Mouse (Mus musculus) kidney, postnatal 10 days (tissue): ENCODE data around the gene Tnfaip2.
A peak's percentile ranks its signal among the peaks of the same experiment; 100 is the strongest.

ENCODE experiments used
- DNase-seq: peaks from one replicate; pipeline ENCODE4 v3.0.0; 2021; ENCODE audit warnings: mixed read lengths

The Tnfaip2 gene

DNA sequence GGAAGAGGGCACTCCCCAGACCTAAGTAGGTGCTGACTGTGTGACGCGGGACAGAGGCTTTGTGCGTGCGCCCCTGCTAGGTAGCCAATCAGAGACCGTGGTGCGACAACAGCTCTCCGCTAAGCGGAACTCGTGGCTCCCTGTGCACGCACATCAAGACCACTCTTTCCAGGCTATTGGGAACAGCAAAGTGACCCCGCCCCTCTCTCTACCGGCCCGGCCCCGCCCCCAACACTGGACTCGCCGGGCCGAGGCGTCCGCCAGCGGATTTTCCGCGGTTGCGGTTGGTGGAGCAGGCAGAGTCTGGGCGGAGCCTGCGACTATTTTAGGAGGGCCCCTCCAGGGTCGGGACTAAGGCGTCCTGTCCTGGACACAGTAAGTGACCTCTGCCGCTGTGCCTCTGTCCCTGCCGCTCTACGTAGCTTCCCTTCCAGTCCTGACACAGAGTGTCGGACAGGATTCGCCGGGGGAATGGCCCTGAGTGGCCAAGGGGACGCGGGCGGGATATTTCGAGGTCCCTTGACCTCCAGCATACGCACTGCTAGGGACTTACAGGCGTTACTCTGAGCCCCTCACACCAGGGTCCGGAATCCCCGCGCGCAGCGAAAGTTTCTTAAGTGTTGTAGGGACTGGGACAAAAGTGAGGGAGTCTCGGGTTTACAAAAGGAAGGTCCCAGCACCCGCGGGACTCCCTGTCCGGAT lies at the start of gene Tnfaip2:
Gene Tnfaip2 (plus strand): TSS at position 161 of the 702 bp plus-strand sequence.
- DNase-seq, result peak; percentile 93

GRCm38 (mm10) chr12:111394008-111394407 lies 48.3 kb upstream of the Tnfaip2 start:
- DNase-seq, result no peak

DNA sequence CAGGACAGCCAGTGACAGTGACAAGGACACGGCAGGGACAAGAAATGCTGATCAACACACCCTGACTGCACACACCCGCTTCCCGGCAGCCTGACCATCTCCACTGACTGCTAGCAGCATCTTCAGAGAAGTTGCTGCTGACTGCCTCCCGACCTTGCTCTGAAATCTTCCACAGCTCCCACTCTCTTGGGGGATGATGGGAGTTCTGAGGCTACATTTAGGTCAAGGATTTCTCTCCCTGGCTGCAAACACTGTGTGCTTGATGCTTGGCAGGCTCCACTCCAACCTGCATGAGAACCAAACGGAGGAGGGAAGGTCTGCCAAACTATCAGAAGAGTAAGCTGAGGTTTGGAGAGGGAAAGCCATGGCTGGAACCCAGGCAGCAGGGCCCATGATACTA lies 45.3 kb upstream of the Tnfaip2 start:
- no peak for DNase-seq

GRCm38 (mm10) chr12:111401454-111402184 lies 40.6 kb upstream of the Tnfaip2 start:
- DNase-seq, result peak; percentile 91

DNA sequence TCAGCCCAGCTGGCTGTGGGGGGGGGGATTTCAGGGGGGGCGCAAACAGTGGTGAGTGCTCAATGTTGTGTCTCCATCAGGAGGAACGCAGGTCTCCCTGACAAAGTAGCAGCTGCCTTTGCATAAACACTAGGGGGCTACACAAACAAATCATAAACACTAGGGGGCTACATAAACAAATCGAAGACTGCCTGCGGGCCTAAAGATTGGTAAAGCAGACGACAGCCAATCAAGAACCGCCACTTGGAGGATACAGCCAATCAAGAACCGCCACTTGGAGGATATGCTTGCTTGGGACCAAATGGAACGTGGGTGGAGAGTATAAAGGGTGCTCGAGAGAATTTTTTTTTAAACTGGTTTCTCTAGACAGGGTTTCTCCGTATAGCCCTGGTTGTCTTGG lies 37.4 kb upstream of the Tnfaip2 start:
- DNase-seq, result no peak

- DNase-seq, result peak; percentile 55
Measured at GRCm38 (mm10) chr12:111406622-111407021, 35.6 kb upstream of the Tnfaip2 start, which contains the start of gene Lbhd2. Gene Lbhd2 (plus strand): TSS chr12:111406809.

- DNase-seq, result peak; percentile 20
Measured at GRCm38 (mm10) chr12:111409583-111409982, 32.7 kb upstream of the Tnfaip2 start.

DNA sequence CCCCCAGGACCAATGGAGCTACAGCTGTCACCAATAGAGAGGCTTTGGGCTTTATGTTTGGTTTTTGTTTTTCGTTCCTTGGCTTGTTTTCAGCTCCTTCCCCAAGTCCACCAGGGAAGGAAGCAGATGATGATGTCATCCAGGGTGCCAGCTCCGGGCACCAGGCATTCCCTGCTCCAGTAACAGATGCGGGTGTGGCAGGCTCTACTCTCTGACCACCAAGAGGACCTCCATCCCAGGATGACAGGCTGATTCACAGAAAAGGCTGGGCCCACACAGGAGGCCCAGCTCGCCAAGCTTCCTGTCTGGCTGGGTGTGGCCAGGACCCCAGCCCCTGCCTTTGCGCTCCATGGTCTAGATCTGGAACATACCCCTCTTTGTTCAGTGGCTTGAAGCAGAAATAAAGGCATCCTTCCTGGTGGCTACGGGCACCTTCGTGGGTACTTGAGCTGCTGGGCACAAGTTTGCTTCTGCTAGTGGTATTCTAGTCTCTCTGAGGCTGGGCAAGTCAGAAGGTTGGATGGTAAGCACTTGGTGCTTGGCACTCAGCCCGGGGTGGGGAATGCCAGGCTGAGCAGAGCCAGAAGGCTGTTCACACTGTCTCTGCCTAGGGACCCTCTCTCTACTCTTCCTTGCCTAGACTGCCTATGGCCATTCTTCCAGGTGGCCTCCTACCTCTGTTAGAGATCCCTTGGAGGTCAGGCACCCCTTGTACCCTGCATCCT lies 30.5 kb upstream of the Tnfaip2 start:
- DNase-seq, result no peak

- peak; percentile 62 for DNase-seq
Measured at GRCm38 (mm10) chr12:111412581-111413284, 29.5 kb upstream of the Tnfaip2 start.

- peak; percentile 95 for DNase-seq
Measured at GRCm38 (mm10) chr12:111413300-111413699, 29.0 kb upstream of the Tnfaip2 start.

GRCm38 (mm10) chr12:111416921-111417779 lies 25.1 kb upstream of the Tnfaip2 start, which contains the start of gene Exoc3l4:
Gene Exoc3l4 (plus strand): TSS chr12:111417017.
- peak; percentile 69 for DNase-seq

DNA sequence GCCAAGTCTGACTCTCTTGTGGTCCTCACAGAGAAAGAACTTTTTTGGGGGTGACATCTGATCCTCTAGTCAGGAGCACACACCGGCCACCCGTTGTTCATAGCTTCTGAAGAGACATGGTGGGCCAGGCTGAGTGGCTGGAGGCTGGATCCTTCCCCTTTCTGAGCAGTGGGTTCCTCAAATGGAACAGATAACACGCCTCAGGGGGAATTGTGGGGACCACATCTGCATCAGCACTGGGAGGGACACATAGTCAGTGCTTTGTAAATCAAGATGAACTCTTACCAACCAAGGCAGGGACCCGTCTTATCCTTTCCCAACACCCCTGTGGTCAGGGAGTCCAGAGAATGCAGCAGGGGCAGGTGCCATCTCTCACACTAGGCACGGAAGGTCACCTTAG lies 22.4 kb upstream of the Tnfaip2 start:
- no peak for DNase-seq

GRCm38 (mm10) chr12:111420946-111421709 lies 21.1 kb upstream of the Tnfaip2 start:
- peak; percentile 51 for DNase-seq

- DNase-seq, result no peak
Measured at GRCm38 (mm10) chr12:111422852-111423251, 19.4 kb upstream of the Tnfaip2 start.

DNA sequence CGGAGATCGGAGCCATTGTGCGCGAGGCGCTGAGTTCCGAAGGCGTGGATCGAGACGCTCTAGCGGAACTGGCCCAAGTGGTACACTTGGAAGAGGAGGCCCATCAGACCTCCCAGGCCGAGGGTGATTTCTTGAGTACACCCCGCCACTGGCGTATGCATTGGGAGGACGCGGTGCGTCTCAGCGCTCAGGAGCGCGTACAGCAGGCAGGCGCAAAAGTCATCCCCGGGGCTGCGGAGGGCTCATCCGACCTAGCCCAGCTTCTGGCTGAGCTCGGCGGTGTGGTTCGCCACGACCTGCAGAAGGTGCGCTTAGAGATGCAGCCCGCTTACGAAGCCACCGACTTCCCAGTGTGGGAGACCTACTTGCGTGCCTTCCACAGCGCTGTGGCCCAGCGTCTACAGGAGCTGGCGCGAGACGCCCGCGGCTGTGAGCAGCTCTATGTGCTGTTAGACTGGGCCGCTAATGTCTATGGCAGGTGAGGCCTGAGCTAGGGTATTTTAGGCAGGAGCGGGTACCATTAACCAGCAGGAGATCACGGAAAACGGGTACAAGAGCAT lies 18.6 kb upstream of the Tnfaip2 start:
- no peak for DNase-seq

DNA sequence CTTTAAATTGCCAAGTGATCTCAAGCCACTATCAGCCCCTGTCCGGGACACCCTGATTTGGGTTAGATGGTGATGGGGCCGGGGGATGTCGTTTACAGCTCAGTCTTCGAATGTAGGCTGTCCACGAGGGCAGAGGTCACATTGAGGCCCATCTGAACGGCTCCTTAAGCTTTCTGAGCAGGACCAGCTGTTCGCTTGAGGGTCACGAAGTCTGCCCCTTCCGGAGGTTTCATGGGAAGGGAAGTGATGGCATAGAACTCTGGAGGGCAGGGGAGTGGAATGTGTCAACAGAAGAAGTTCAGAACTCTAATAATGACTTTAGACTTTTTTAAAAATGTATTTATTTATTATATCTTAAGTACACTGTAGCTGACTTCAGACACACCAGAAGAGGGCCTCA lies 17.7 kb upstream of the Tnfaip2 start:
- DNase-seq, result peak; percentile 41

DNA sequence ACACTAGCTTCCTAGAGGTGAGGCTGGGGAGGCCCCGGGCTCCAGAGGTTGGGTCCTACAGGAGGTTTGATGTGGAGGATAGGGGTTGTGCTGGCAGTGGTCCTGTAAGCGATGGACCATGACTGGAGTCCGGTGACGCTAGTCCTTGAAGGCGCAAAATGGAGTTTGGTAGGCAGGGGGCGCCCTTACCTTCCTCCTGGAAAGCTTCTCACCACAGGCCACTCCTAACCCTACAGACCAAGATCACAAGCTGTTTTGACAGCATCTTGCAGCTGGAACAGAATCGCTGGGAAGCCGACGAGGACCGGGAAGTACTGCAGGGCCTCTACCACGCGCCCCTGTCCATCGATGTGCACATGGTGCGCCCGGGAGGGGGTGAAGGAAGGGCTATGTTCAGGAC lies 17.0 kb upstream of the Tnfaip2 start:
- DNase-seq, result peak; percentile 97

GRCm38 (mm10) chr12:111425789-111426460 lies 16.3 kb upstream of the Tnfaip2 start:
- DNase-seq, result peak; percentile 97

GRCm38 (mm10) chr12:111427438-111428113 lies 14.7 kb upstream of the Tnfaip2 start:
- DNase-seq, result peak; percentile 84
